Mouse (Mus musculus) hindbrain, postnatal 0 days (tissue): Measurements from ENCODE around the gene Swi5. TPM values are rescaled to one million over a fixed set of nuclear protein-coding genes. Genes with fewer than 3 reads are reported as not detected.
A peak's percentile ranks its signal among the peaks of the same experiment; 100 is the strongest.

Experiments
- ATAC-seq: fragments of 200-750 bp; cut with Nextera tagmentation; 2 replicates; pipeline ENCODE4 v1.8.0; 2017; ENCODE audit warnings: mild to moderate bottlenecking, moderate TSS enrichment, moderate library complexity
- DNase-seq: peaks from one replicate; pipeline ENCODE4 v3.0.0-alpha.2; 2015; ENCODE audit warnings: low spot score
- H3K27ac ChIP-seq: fragments of 300-500 bp; sonication (generic); 2 replicates; pipeline ENCODE4 v1.5.1; 2014; ENCODE audit warnings: mild to moderate bottlenecking
- H3K27me3 ChIP-seq: fragments of 300-500 bp; sonication (generic); 2 replicates; pipeline ENCODE4 v1.6.1; 2014; ENCODE audit warnings: low read length, mixed read lengths; ENCODE audit not compliant: insufficient read depth
- H3K36me3 ChIP-seq: fragments of 300-500 bp; sonication (generic); 2 replicates; pipeline ENCODE4 v1.6.1; 2014; ENCODE audit warnings: low read length, mixed read lengths; ENCODE audit not compliant: insufficient read depth
- H3K4me1 ChIP-seq: fragments of 300-500 bp; sonication (generic); 2 replicates; pipeline ENCODE4 v1.6.1; 2014; ENCODE audit warnings: antibody characterized with exemption, low read length, mixed read lengths; ENCODE audit not compliant: insufficient read depth
- H3K4me2 ChIP-seq: fragments of 300-500 bp; sonication (generic); 2 replicates; pipeline ENCODE4 v1.6.1; 2014; ENCODE audit warnings: low read depth, mild to moderate bottlenecking, low read length, moderate library complexity, mixed read lengths
- H3K4me3 ChIP-seq: fragments of 300-500 bp; sonication (generic); 2 replicates; pipeline ENCODE4 v1.5.1; 2014; ENCODE audit warnings: low read length
- H3K9ac ChIP-seq: fragments of 300-500 bp; sonication (generic); replicated peaks from 2 replicates; pipeline ENCODE4 v1.6.1; 2014; ENCODE audit warnings: mild to moderate bottlenecking, low read length, moderate library complexity, mixed read lengths
- H3K9me3 ChIP-seq: fragments of 300-500 bp; sonication (generic); 2 replicates; pipeline ENCODE4 v1.6.1; 2016; ENCODE audit warnings: low read length, mixed read lengths
- CTCF ChIP-seq: IDR thresholded peaks from 2 replicates; pipeline ENCODE4 v1.5.1; 2016; ENCODE audit warnings: antibody characterized with exemption, control low read depth, low read depth
- WGBS: fragments of 180-500 bp; shearing (Covaris S2); extraction: QIAGEN DNeasy Blood & Tissue Kit; methylation state at CpG from one replicate; pipeline ENCODE4 v1.1.7; 2014; 5-methylcytosine and 5-hydroxymethylcytosine counted together
- polyA plus RNA-seq: library from polyadenylated mRNA; unstranded; fragments of >200 nt; fragmentation: Nextera tagmentation; extraction: Ambion mirVana; gene quantifications from 2 replicates; pipeline ENCODE4 v1.2.1, GENCODE M21; 2015
- total RNA-seq: library from RNA; depleted of rRNA; stranded (reverse); fragments of >200 nt; gene quantifications from 2 replicates; pipeline ENCODE4 v1.2.3, GENCODE M21; 2014

The Swi5 gene
- total and polyA plus RNA-seq, 2 experiments from 2014 or later = 319 to 487 TPM

- DNase-seq (no peak), ATAC-seq (no peak)
- TF ChIP-seq CTCF = 0 out of 2 replicates have a peak, but pooled peaks have one; percentile 11
- Histone ChIP-seq H3K27ac (no peak overlapping the region), H3K4me3 (peak overlapping the region; percentile 44), H3K36me3 (peaks cover 20% of the 10 kb centered on the region), H3K9ac (peak overlapping the region; percentile 58), H3K4me2 (peak overlapping the region; percentile 94), H3K4me1 (peaks cover 8% of the 10 kb centered on the region), H3K9me3 (no peaks in the 10 kb centered on the region), H3K27me3 (no peaks in the 10 kb centered on the region)
- 15% methylated on average over 35 of the region's 42 CpGs for WGBS
Observed at GRCm38 (mm10) chr2:32311443-32312317, 23.8 kb upstream of the Swi5 start.

GRCm38 (mm10) chr2:32310096-32310845, 22.4 kb upstream of the Swi5 start:
- TF ChIP-seq CTCF = no peak
- Histone ChIP-seq H3K4me1 (peaks cover 8% of the 10 kb centered on the region), H3K9me3 (no peaks in the 10 kb centered on the region), H3K4me2 (no peak overlapping the region), H3K27ac (no peak overlapping the region), H3K9ac (no peak overlapping the region), H3K4me3 (no peak overlapping the region), H3K36me3 (peaks cover 30% of the 10 kb centered on the region), H3K27me3 (no peaks in the 10 kb centered on the region)
- DNase-seq = no peak
- WGBS = 86% methylated on average over 18 of the region's 18 CpGs
- no peak for ATAC-seq

GRCm38 (mm10) chr2:32308870-32309568, 21.1 kb upstream of the Swi5 start:
- H3K36me3 ChIP-seq = peaks cover 42% of the 10 kb centered on the region
- no peak for ATAC-seq
- H3K9me3 ChIP-seq = no peaks in the 10 kb centered on the region
- 88% methylated on average over 16 of the region's 16 CpGs for WGBS
- no peak overlapping the region for H3K4me2 ChIP-seq
- H3K27me3 ChIP-seq = no peaks in the 10 kb centered on the region
- no peak overlapping the region for H3K4me3 ChIP-seq
- no peak for DNase-seq
- no peak for TF ChIP-seq CTCF
- peaks cover 8% of the 10 kb centered on the region for H3K4me1 ChIP-seq
- no peak overlapping the region for H3K9ac ChIP-seq
- H3K27ac ChIP-seq = no peak overlapping the region

- peak; percentile 91 for TF ChIP-seq CTCF
- no peaks in the 10 kb centered on the region for H3K9me3 ChIP-seq
- H3K27ac ChIP-seq = no peak overlapping the region
- DNase-seq (peak; percentile 87), ATAC-seq (peak; percentile 35; the same call in 1 of the 2 replicates)
- H3K36me3 ChIP-seq = peaks cover 51% of the 10 kb centered on the region
- H3K9ac ChIP-seq = no peak overlapping the region
- WGBS = 43% methylated on average over 8 of the region's 8 CpGs
- H3K27me3 ChIP-seq = no peaks in the 10 kb centered on the region
- no peak overlapping the region for H3K4me2 ChIP-seq
- peaks cover 8% of the 10 kb centered on the region for H3K4me1 ChIP-seq
- H3K4me3 ChIP-seq = no peak overlapping the region
Observed at GRCm38 (mm10) chr2:32307941-32308760, 20.3 kb upstream of the Swi5 start.

GRCm38 (mm10) chr2:32307247-32307798, 19.4 kb upstream of the Swi5 start:
- ATAC-seq = no peak
- peaks cover 6% of the 10 kb centered on the region for H3K4me1 ChIP-seq
- H3K4me2 ChIP-seq = no peak overlapping the region
- no peaks in the 10 kb centered on the region for H3K27me3 ChIP-seq
- no peak overlapping the region for H3K9ac ChIP-seq
- TF ChIP-seq CTCF = no peak
- H3K9me3 ChIP-seq = no peaks in the 10 kb centered on the region
- no peak overlapping the region for H3K27ac ChIP-seq
- 80% methylated on average over 6 of the region's 6 CpGs for WGBS
- H3K4me3 ChIP-seq = no peak overlapping the region
- no peak for DNase-seq
- H3K36me3 ChIP-seq = peaks cover 58% of the 10 kb centered on the region
